Mouse (Mus musculus) testis, adult 2 months (tissue): ENCODE measurements around the gene 1700020D05Rik. TPM values are rescaled to one million over a fixed set of nuclear protein-coding genes. Genes with fewer than 3 reads are reported as not detected.
"Not testable (repeated sequence)": the region's sequence is repeated elsewhere in the genome, so short reads cannot be mapped to it uniquely, and the experiment has no call there.

ENCODE experiments used
- H3K27ac ChIP-seq: fragments of 200-500 bp; 2 replicates; pipeline ENCODE4 v1.5.1; 2012; ENCODE audit warnings: low read depth, low read length; ENCODE audit not compliant: control insufficient read depth, insufficient read depth
- H3K27me3 ChIP-seq: fragments of 200-500 bp; 2 replicates; pipeline ENCODE4 v1.6.1; 2012; ENCODE audit warnings: mild to moderate bottlenecking, low read length, moderate library complexity; ENCODE audit not compliant: control insufficient read depth, insufficient read depth
- H3K36me3 ChIP-seq: fragments of 200-500 bp; 2 replicates; pipeline ENCODE4 v1.6.1; 2012; ENCODE audit warnings: mild to moderate bottlenecking, low read length; ENCODE audit not compliant: control insufficient read depth, insufficient read depth
- H3K4me1 ChIP-seq: fragments of 200-500 bp; 2 replicates; pipeline ENCODE4 v1.6.1; 2012; ENCODE audit warnings: low read length; ENCODE audit not compliant: control insufficient read depth, insufficient read depth
- H3K4me3 ChIP-seq: fragments of 200-500 bp; 2 replicates; pipeline ENCODE4 v1.5.1; 2012; ENCODE audit warnings: low read depth, mild to moderate bottlenecking, low read length, moderate library complexity, mixed read lengths; ENCODE audit not compliant: control insufficient read depth
- CTCF ChIP-seq: fragments of 200-500 bp; IDR thresholded peaks from 2 replicates; pipeline ENCODE4 v1.5.1; 2012; ENCODE audit warnings: low read depth, mild to moderate bottlenecking, inconsistent platforms, low read length, moderate library complexity; ENCODE audit not compliant: control insufficient read depth, insufficient read depth, insufficient replicate concordance
- POLR2A ChIP-seq: fragments of 200-500 bp; IDR thresholded peaks from 2 replicates; pipeline ENCODE4 v1.6.1; 2012; ENCODE audit warnings: low read depth, mild to moderate bottlenecking, inconsistent platforms, low read length, moderate library complexity; ENCODE audit not compliant: control insufficient read depth
- polyA plus RNA-seq: library from polyadenylated mRNA; depleted of rRNA; stranded (reverse); fragments of >200 nt; gene quantifications from 2 replicates; pipeline ENCODE4 v1.2.3, GENCODE M21; 2012

Gene 1700020D05Rik
- polyA plus RNA-seq, 1 experiment: 289 TPM

DNA sequence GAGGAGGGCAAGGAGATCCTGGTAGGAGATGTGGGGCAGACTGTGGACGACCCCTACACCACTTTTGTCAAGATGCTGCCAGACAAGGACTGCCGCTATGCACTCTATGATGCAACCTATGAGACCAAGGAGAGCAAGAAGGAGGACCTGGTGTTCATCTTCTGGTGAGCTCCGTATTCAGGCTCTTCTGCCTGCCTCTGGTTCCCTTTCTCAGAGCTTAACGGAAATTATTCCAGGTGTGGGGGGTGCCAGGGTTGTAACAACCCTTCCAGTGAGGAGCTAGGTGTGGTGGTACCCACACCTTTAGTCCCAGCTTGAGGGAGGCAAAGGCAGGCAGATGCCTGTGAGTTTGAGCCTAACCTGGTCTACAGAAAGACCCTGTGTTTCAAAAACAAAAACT is 10.9 kb downstream of the 1700020D05Rik start:
- Histone ChIP-seq H3K4me1 (peaks cover 5% of the 10 kb centered on the region), H3K36me3 (no peaks in the 10 kb centered on the region; the same call in none of the 2 replicates), H3K27ac (peak overlapping the region; percentile 28; the same call in 1 of the 2 replicates), H3K4me3 (peak overlapping the region; percentile 44), H3K27me3 (no peaks in the 10 kb centered on the region)
- TF ChIP-seq CTCF (no peak), POLR2A (no peak)

DNA sequence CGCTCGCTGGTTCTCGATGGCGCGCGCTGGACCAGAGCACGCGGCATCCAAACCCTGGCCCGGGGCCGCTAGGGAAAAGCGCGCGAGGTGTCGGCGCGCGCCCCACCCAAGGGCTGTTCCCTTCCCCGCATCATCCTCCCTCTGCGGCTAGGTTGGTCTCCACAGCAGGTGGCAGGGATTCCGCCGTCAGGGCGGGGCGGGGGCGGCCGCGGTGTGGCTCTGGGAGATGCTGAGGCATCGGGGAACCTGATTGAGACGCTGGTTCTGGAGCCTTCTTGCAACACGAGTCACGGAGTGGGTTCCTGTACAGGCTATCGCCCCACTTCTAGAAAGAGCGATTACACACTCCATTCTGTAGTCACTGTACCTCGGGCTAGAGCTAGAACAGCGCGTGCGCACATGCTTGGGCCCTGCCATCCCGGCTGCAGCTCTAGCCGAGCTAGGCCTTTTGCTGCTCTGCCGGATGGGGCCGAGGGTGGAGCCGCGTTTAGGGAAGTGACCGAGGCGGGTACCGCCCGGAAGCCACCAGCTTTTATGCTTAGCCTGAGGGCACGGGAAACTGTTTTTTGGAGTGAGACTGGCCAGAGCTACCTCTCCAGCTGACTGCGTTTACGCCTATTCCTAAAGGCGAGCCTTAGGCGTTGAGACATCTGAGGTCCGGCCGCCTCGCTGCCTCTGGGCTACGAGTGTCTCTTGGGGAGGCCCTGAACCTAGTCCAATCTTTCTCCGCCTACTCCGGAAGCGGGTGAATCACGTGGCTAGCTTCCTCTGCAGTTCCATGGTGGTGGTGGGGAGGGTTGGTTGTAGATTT is 12.5 kb downstream of the 1700020D05Rik start:
- peaks cover 7% of the 10 kb centered on the region for H3K4me1 ChIP-seq
- H3K36me3 ChIP-seq: no peaks in the 10 kb centered on the region; the same call in none of the 2 replicates
- TF ChIP-seq POLR2A (peak; percentile 52), CTCF (no peak)
- H3K4me3 ChIP-seq: peak overlapping the region; percentile 90
- no peaks in the 10 kb centered on the region for H3K27me3 ChIP-seq
- peak overlapping the region; percentile 96 for H3K27ac ChIP-seq

DNA sequence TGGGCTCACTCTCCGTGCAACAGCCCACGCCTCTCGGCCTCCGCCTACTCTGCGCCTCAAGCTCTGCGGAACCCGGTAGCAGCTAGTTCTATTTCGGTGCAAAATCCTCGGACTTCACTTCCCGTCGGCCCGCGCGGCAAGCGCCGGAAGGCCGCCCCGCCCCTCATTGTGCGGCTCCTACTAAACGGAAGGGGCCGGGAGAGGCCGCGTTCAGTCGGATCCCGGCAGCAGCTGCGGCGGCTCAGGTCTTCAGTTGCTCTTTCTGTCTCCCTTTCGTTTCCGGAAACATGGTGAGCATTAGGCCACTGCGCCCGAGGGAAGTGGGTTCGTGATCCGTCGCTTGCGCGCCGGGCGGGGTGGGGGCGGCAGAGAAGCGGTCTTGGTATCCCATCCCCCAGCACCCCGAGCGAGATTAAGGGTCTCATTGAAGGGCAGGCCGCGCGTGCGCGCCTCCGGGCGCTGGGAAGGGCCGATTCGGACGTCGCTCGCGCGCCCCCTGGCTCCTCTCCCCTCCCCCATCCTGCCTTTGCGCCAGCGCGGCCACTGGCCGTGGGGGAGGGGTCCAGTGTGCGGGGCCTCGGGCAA is 13.2 kb downstream of the 1700020D05Rik start, which contains the start of gene Cfl1:
Gene Cfl1 (plus strand): TSS at position 143 of the 585 bp plus-strand sequence.
- TF ChIP-seq POLR2A (peak; percentile 95), CTCF (no peak)
- no peaks in the 10 kb centered on the region for H3K27me3 ChIP-seq
- peaks cover 7% of the 10 kb centered on the region for H3K4me1 ChIP-seq
- H3K4me3 ChIP-seq: peak within 1 kb of the TSS; percentile 90
- H3K27ac ChIP-seq: peak within 1 kb of the TSS; percentile 96
- no peaks in the 10 kb centered on the region; the same call in none of the 2 replicates for H3K36me3 ChIP-seq

DNA sequence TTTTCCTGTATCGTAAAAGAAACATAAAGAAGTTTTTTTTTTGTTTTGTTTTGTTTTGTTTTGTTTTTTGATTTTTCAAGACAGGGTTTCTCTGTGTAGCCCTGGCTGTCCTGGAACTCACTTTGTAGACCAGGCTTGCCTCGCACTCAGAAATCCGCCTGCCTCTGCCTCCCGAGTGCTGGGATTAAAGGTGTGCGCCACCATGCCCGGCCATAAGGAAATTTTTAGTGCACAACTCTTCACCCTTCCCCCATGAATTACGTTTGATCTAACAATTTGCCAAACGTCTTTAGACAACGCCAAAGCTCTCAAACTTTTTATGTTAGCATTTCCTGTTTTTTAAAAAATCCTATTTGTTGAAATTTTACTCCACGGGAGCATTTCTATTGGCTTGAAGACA is 13.9 kb downstream of the 1700020D05Rik start:
- not testable (repeated sequence) for H3K36me3 ChIP-seq

DNA sequence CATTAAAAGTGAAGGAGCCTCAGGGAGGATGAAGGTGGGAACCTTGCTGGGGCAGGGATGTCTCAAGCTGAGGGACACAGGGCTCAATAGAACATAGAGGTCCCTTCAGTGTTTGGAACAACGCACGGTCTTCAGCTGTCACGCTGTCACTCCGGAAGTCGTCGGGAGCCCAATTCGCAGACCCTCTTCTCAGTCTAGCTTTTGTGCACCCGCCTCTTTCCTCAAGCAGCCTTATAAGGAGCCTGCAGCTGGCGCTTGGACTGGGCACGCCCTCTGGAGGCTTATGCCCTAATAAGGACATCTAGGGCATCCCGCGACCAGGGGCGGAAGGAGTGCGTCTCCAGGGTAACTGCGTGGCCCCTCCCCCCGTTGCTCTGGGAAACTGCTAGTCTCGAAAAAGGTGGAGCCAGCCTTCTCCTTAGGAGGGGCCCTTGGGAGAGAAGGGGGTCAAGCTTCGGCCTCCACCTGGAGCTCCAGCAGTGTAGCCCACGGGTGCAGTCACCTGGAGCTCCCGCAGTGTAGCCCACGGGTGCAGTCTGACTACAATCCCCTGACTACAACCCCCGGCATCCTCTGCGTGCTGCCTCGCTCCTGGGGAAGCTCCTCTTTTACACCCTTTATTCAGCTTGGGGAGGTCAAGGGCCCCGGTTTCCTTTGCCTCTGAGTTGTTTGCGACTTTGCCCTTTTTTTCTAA is 14.6 kb downstream of the 1700020D05Rik start:
- Histone ChIP-seq H3K4me3 (peak overlapping the region; percentile 88), H3K4me1 (peaks cover 7% of the 10 kb centered on the region), H3K27ac (peak overlapping the region; percentile 94), H3K36me3 (no peaks in the 10 kb centered on the region; the same call in 1 of the 2 replicates), H3K27me3 (no peaks in the 10 kb centered on the region)
- peak; percentile 73 for TF ChIP-seq POLR2A
- TF ChIP-seq CTCF: no peak

More for the DNA sequence above, 13.9 kb downstream of the 1700020D05Rik start:
- not testable (repeated sequence) for H3K27me3 ChIP-seq, H3K4me1 ChIP-seq
- H3K27ac ChIP-seq: peak overlapping the region; percentile 96
- H3K4me3 ChIP-seq: peak overlapping the region; percentile 67

DNA sequence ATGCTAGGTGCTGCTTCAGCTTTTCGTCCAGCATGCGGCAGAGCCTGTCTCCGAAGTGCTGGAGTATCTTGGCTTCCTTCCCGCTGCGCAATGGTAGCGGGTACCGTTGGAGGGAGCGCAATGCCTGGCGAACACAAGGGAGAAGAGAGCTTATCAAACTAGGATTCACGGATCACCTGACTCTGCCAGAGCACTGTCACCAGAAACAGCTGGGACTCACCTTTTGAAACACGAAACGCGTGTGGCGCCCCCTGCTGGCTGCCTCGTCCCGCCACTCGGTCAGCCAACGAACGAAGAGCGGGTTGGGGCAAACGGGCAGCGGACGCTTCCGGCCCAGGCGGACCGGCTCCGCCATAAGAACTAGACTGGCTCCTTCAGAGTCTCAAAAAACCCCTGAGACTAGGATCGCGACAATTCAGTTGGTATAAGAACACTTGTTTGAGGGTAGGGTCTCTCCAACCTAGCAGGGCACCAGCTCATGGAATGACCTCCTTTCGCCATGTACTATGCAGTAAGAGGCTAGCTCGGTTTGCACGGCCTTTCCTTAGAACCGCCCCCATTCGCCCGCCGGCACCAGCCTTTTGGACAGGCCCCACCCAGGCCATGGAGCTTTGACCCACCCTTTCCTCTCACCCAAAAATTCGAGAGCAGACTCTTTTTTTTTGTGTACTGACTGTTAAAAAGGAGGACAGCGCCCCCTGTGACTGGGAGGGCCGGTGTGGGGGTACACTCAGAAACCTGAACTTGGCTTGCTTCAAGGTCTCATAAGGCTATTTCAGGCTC is 15.6 kb downstream of the 1700020D05Rik start, which contains the start of gene Mus81:
Gene Mus81 (minus strand): TSS at position 635 of the 783 bp plus-strand sequence.
- H3K4me1 ChIP-seq: peaks cover 7% of the 10 kb centered on the region
- no peaks in the 10 kb centered on the region; the same call in 1 of the 2 replicates for H3K36me3 ChIP-seq

More for the DNA sequence above, 15.6 kb downstream of the 1700020D05Rik start, which contains the start of gene Mus81:
- H3K27me3 ChIP-seq: no peaks in the 10 kb centered on the region
- peak within 1 kb of the TSS; percentile 94 for H3K27ac ChIP-seq
- H3K4me3 ChIP-seq: peak within 1 kb of the TSS; percentile 88
- peak; percentile 90 for TF ChIP-seq CTCF
- TF ChIP-seq POLR2A: peak; percentile 70
